Mouse (Mus musculus) cerebellum, adult 2 months (tissue): ENCODE measurements around the gene Golph3l. TPM values are rescaled to one million over a fixed set of nuclear protein-coding genes. Genes with fewer than 3 reads are reported as not detected.
A peak's percentile ranks its signal among the peaks of the same experiment; 100 is the strongest.
"Not testable (repeated sequence)": the region's sequence is repeated elsewhere in the genome, so short reads cannot be mapped to it uniquely, and the experiment has no call there.

Source experiments
- DNase-seq, 2 experiments: peaks; one replicate each; pipeline ENCODE4 v3.0.0; 2021
- H3K27ac ChIP-seq: fragments of 200-500 bp; 2 replicates; pipeline ENCODE4 v1.5.1; 2012; ENCODE audit warnings: low read length, control low read depth, inconsistent platforms; ENCODE audit not compliant: insufficient read depth
- H3K27me3 ChIP-seq: fragments of 200-500 bp; 2 replicates; pipeline ENCODE4 v1.6.1; 2012; ENCODE audit warnings: inconsistent platforms, mild to moderate bottlenecking, low read length, moderate library complexity; ENCODE audit not compliant: control insufficient read depth, insufficient read depth
- H3K4me1 ChIP-seq: fragments of 200-500 bp; 2 replicates; pipeline ENCODE4 v1.6.1; 2011; ENCODE audit warnings: low read length; ENCODE audit not compliant: control insufficient read depth, insufficient read depth
- H3K4me3 ChIP-seq: fragments of 200-500 bp; replicated peaks from 2 replicates; pipeline ENCODE3; 2011; ENCODE audit warnings: mild to moderate bottlenecking, low read depth, low read length, control low read depth; ENCODE audit not compliant: insufficient read depth
- CTCF ChIP-seq: fragments of 200-500 bp; IDR thresholded peaks from 2 replicates; pipeline ENCODE4 v1.5.1; 2011; ENCODE audit warnings: low read depth, mild to moderate bottlenecking, control low read depth, low read length, moderate library complexity, borderline replicate concordance; ENCODE audit not compliant: insufficient read depth
- POLR2A ChIP-seq: fragments of 200-500 bp; IDR thresholded peaks from 2 replicates; pipeline ENCODE4 v1.6.1; 2011; ENCODE audit warnings: low read length, control low read depth, borderline replicate concordance; ENCODE audit not compliant: insufficient read depth
- WGBS: fragments of 180-500 bp; shearing (Covaris S2); methylation state at CpG from one replicate; pipeline ENCODE4 v1.1.7; 2018; 5-methylcytosine and 5-hydroxymethylcytosine counted together
- polyA plus RNA-seq: library from polyadenylated mRNA; depleted of rRNA; stranded (reverse); fragments of >200 nt; gene quantifications from 2 replicates; pipeline ENCODE4 v1.2.3, GENCODE M21; 2012; rRNA removed

Golph3l gene
- 22.7 and 24.1 TPM in 2 replicates for polyA plus RNA-seq

- Histone ChIP-seq H3K4me3 (peak within 1 kb of the TSS; percentile 99), H3K4me1 (no peaks in the 10 kb centered on the region), H3K27me3 (no peaks in the 10 kb centered on the region), H3K27ac (no peak within 1 kb of the TSS)
- WGBS = 1% methylated on average over 12 of the region's 12 CpGs
- TF ChIP-seq CTCF (no peak), POLR2A (peak; percentile 66; the same call in 1 of the 2 replicates)
- peak; percentile 95 to 99 for DNase-seq
These were observed at the start of gene Golph3l for GRCm38 (mm10) chr3:95588604-95589086. TSS of gene Golph3l (plus strand) at chr3:95588934.

- no peaks in the 10 kb centered on the region for H3K27me3 ChIP-seq
- H3K4me3 ChIP-seq = no peak overlapping the region
- DNase-seq = no peak
- H3K4me1 ChIP-seq = no peaks in the 10 kb centered on the region
- no peak overlapping the region for H3K27ac ChIP-seq
- WGBS = 58% methylated on average over 10 of the region's 10 CpGs
- TF ChIP-seq POLR2A = no peak
- no peak for TF ChIP-seq CTCF
These were observed 49.8 kb upstream of the Golph3l start for GRCm38 (mm10) chr3:95538936-95539335.

GRCm38 (mm10) chr3:95539837-95540236, 48.9 kb upstream of the Golph3l start:
- no peak for TF ChIP-seq CTCF
- no peak for TF ChIP-seq POLR2A
- H3K4me3 ChIP-seq = no peak overlapping the region
- no peak overlapping the region for H3K27ac ChIP-seq
- H3K27me3 ChIP-seq = no peaks in the 10 kb centered on the region
- no peak for DNase-seq
- 98% methylated on average over 4 of the region's 4 CpGs for WGBS
- H3K4me1 ChIP-seq = no peaks in the 10 kb centered on the region

- H3K4me1 ChIP-seq, H3K27me3 ChIP-seq, DNase-seq, H3K27ac ChIP-seq, H3K4me3 ChIP-seq: not testable (repeated sequence)
- WGBS = 90% methylated on average over 2 of the region's 2 CpGs
These were observed 47.5 kb upstream of the Golph3l start for GRCm38 (mm10) chr3:95541186-95541585.

GRCm38 (mm10) chr3:95542171-95542570, 46.6 kb upstream of the Golph3l start:
- TF ChIP-seq CTCF (no peak), POLR2A (no peak)
- no peak overlapping the region for H3K4me3 ChIP-seq
- no peaks in the 10 kb centered on the region for H3K27me3 ChIP-seq
- H3K4me1 ChIP-seq = no peaks in the 10 kb centered on the region
- DNase-seq = no peak
- no peak overlapping the region for H3K27ac ChIP-seq

GRCm38 (mm10) chr3:95542981-95543380, 45.8 kb upstream of the Golph3l start:
- WGBS = 73% methylated on average over 7 of the region's 7 CpGs
- no peak for DNase-seq
- Histone ChIP-seq H3K27me3 (no peaks in the 10 kb centered on the region), H3K27ac (no peak overlapping the region), H3K4me1 (no peaks in the 10 kb centered on the region), H3K4me3 (no peak overlapping the region)
- TF ChIP-seq POLR2A = no peak
- no peak for TF ChIP-seq CTCF

- DNase-seq = no peak
- Histone ChIP-seq H3K4me1 (no peaks in the 10 kb centered on the region), H3K4me3 (no peak overlapping the region), H3K27ac (no peak overlapping the region), H3K27me3 (no peaks in the 10 kb centered on the region)
- 81% methylated on average over 1 of the region's 1 CpGs for WGBS
- TF ChIP-seq POLR2A (no peak), CTCF (no peak)
These were observed 38.6 kb upstream of the Golph3l start for GRCm38 (mm10) chr3:95550176-95550575.

GRCm38 (mm10) chr3:95553986-95554385, 34.7 kb upstream of the Golph3l start:
- no peak for DNase-seq
- TF ChIP-seq POLR2A (no peak), CTCF (no peak)
- 35% methylated on average over 3 of the region's 3 CpGs for WGBS

GRCm38 (mm10) chr3:95559437-95559836, 29.3 kb upstream of the Golph3l start, which contains the start of gene Hormad1:
TSS of gene Hormad1 (plus strand) at chr3:95559677.
- no peak for TF ChIP-seq CTCF
- no peak for TF ChIP-seq POLR2A
- DNase-seq = no peak
- H3K27ac ChIP-seq = no peak within 1 kb of the TSS
- WGBS = 90% methylated on average over 27 of the region's 27 CpGs
- no peak within 1 kb of the TSS for H3K4me3 ChIP-seq
- no peaks in the 10 kb centered on the region for H3K4me1 ChIP-seq
- no peaks in the 10 kb centered on the region for H3K27me3 ChIP-seq

More at GRCm38 (mm10) chr3:95553986-95554385, 34.7 kb upstream of the Golph3l start:
- no peaks in the 10 kb centered on the region for H3K27me3 ChIP-seq
- H3K4me1 ChIP-seq = no peaks in the 10 kb centered on the region
- H3K4me3 ChIP-seq = no peak overlapping the region
- H3K27ac ChIP-seq = no peak overlapping the region
